Mouse (Mus musculus): ENCODE data around the gene Asic1.
"Not testable (repeated sequence)": the region's sequence is repeated elsewhere in the genome, so short reads cannot be mapped to it uniquely, and the experiment has no call there.

Asic1 gene

DNA sequence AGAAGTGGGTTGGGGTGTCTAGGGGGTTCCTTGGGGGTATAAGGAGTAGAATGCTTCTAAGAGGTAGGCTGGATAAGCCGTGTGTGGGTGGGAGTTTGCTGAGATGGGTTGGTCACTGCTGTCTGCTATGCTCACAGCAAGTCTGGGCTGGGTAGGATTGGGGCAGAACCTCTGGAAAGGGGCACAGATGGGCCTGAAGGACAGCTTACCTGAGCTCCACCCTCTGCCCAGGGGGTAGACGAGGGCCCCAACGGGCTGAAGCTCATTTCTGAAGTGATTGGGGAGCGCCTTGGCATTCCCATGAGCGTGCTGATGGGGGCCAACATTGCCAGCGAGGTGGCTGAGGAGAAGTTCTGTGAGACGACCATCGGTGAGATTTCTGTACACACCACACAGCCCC lies 49.7 kb downstream of the Asic1 start:
- no peak for DNase-seq (ENCODE audit: extremely low spot score)

DNA sequence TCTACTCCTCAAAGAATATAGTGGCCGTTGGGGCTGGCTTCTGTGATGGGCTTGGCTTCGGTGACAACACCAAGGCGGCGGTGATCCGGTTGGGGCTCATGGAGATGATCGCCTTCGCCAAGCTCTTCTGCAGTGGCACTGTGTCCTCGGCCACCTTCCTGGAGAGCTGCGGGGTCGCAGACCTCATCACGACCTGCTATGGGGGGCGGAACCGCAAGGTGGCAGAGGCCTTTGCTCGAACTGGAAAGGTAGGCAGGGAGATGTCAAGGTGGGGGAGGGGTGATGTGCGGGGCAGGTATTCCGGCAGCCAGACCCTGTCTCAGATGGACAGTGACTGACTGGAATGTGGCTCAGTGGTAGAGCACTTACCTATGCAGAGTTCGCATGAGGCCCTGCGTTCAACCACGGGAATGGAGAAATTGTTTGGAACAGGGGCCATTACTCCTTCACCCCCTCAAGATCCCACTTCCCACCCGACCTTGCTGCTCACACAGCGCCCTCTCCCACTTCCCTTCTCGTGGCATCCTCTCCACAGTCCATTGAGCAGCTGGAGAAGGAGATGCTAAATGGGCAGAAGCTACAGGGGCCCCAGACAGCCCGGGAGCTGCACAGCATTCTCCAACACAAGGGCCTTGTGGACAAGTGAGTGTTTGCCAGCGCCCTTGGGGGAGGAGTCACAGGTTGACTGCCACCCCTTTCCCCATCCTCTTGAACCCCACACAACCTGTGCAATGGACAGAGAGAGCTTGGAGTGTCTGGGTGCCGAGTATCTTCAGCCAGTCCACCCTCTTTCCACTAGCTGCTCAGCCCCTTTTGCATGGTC lies 52.0 kb downstream of the Asic1 start:
- DNase-seq (ENCODE audit: extremely low spot score) = no peak

DNA sequence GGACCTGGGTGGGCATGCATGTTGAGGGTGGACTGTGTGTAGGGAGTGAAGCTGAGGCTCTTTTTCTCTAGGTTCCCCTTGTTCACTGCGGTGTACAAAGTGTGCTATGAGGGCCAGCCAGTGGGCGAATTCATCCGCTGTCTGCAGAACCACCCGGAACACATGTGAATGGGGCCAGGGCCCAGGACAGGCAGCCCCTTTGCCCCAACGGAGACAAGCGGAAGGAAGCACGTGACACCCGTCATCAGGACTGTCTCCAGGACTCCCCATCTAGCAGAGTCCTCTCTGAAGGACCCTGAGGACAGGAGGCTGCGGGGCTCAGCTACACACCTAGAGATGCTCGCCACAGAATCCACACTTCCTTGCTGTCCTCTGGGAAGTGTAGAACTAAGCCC lies 52.9 kb downstream of the Asic1 start:
- DNase-seq (ENCODE audit: extremely low spot score) = no peak

DNA sequence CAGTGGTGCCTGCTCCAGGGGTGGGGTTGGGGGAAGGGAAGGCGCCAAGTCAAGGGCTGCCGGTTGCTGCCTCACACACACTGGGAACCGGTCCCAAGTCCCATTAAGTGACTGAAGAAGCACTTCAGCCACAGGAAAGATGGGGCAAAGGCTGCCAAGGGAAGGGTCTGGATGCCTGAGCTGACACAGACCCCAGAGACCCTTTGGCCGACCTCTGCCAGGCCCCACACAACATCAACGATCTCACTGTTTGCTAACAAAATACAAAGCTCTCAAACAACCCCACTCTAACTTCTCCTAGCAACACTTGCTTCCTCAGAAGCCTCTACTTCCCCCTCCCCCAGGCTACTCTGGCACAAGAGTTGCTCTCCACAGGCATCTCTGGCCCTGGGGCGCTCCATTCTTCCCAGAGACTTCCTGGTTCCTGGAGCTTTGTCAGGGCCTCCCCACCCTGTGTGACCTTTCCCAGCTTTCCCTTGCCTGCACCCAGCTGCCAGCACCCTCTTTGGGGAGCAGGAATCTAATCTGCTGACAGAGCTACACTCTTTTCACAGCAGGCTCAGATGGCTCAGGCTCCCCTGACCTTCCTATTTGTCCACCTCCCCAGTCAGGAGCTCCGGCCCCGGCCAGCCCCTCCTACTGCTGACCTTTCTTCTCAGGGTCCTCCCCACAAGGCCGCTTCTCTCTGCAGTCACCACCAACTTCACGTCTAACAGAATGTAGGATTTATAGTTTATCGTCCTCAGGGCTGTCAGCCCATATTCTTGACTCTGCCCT lies 53.5 kb downstream of the Asic1 start:
- peak; percentile 67 for DNase-seq (ENCODE audit: extremely low spot score)

DNA sequence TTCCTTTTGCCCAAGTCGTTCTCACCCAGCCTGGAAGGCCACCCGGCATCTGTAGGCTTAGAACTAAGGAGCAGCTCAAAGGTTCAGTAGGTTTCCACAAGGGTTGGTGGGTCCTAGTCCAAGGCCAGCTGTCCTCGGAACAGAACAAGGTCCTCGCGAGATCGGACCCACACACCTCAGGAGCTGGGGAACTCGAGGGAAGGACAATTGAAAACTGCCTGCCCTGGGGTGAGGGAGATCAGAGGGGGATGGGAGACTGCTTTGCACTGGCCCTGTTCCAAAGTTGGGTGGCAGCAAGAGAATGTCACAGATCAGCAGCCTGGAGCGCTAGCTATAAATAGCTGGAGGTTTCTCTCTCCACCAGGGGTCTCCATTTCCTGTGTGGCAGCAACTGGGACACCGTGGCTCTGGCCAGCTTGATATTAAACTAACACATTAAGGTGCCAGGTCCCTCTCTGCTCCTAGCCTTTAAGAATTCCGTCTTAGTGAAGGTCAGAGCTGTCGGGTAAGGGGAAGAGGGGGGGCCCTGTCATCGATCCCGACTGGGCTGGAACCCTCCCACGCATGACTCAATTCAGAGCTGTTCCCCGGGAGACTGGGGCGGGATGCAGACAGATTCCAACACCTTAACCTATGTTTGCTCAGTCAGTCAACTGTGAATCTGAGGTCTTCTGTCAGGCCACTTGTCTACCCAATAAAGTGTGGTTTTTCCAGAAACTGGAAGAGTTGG lies 54.3 kb downstream of the Asic1 start:
- DNase-seq (ENCODE audit: extremely low spot score) = peak; percentile 73

DNA sequence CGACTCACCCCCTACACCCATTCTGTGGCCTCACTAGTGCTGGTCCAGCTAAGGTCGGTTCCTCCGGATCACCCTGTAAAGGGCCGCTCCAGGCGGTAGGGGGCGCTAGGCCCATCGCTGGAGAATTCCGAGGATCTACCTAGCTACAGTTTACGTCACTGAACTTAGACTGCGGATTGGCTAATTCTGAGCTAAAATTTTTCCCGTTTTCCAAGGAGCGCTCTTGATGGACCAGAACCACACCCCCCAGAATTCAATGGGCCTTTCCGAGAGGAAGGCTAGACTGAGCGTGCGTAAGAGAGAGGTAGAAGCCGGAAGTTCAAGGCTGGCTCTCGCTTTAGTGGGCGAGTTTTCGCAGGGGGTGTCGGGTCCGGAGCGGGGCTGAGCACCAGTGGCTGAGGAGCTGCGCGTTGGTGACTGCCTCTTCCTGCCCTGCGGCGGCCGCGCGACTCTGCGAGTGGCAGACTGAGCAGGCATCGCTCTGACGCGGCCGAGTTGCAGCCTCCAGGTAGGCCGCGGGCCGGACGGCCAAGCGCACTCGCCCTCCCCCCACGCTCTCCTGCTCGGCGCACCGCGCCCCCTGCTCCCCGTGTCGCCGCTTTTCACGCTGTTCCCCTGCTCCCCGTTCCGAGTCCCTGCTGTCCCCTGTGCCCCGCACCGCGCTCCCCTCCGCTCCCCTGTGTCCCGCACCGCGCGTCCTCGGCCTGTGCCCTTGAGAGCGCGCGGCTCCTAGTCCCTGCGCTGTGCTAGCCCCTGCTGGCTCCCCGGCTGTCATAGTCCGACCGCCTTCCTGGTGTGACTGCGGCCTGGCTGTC lies 55.4 kb downstream of the Asic1 start, which contains the start of gene Cox14:
Gene Cox14 (plus strand): TSS at position 278 of the 815 bp plus-strand sequence.
- DNase-seq (ENCODE audit: extremely low spot score) = peak; percentile 97

DNA sequence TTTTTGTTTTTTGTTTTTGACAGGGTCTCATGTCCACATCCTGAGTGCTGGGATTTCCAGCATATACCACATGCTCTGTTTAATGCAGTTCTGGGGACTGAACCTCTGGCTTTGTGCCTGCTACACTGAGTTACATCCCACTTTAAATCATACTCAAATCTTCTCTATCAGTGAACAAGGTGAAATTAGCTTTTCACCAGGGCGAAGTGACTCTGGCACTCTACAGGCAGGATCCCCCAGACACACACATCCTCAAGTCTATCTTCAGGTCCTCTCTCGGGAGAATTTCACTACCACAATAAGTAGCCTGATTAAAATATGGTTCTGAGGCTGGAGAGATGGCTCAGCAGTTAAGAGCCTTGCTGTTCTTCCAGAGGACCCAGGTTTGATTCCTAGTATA lies 56.4 kb downstream of the Asic1 start:
- DNase-seq (ENCODE audit: extremely low spot score) = no peak

DNA sequence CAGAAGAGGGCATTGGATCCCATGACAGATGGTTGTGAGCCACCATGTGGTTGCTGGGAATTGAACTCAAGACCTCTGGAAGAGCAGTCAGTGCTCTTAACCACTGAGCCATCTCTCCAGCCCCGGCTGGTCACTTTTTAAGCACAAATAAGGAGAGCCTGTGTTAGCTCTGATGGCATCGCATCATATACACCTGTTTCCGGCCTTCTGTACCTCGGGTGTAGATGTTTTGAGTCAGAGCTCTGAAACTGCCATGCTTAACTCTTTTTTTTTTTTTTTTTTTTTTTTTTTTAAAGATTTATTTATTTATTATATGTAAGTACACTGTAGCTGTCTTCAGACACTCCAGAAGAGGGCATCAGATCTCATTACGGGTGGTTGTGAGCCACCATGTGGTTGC lies 56.9 kb downstream of the Asic1 start:
- DNase-seq (ENCODE audit: extremely low spot score) = not testable (repeated sequence)

DNA sequence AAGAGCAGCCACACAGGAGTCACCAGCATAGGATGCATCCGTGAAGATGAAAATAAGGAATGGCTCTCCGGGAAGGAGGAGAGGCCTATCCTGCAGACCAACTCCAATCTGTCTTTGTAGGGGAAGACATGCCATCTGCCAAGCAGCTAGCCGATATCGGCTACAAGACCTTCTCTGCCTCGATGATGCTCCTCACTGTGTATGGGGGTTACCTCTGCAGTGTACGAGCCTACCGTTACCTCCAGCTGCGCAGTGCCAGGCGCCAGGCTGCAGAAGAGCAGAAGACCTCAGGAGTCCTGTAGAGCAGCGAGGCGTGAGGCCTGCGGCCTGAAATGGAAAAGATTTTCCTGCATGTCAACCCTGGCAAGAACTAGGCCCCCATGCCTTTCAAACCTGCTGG lies 57.4 kb downstream of the Asic1 start:
- no peak for DNase-seq (ENCODE audit: extremely low spot score)

DNA sequence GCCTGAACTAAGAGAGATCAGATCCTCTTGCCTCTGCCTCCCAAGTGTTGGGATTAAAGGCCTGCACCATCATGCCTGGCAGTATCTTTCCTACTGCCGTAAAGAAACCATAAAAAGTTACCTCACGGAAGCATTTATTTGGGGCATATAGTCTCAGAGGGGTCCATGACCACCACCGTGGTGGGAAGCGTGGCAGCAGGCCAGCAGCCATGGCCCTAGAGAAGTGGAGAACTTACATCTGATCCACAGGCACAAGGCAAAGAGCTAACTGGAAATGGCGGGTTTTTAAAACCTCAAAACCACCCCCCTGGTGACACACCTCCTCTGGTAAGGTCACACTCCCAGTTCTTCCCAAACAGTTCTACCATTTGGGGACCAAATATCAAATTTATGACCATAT lies 58.0 kb downstream of the Asic1 start:
- DNase-seq (ENCODE audit: extremely low spot score) = no peak

DNA sequence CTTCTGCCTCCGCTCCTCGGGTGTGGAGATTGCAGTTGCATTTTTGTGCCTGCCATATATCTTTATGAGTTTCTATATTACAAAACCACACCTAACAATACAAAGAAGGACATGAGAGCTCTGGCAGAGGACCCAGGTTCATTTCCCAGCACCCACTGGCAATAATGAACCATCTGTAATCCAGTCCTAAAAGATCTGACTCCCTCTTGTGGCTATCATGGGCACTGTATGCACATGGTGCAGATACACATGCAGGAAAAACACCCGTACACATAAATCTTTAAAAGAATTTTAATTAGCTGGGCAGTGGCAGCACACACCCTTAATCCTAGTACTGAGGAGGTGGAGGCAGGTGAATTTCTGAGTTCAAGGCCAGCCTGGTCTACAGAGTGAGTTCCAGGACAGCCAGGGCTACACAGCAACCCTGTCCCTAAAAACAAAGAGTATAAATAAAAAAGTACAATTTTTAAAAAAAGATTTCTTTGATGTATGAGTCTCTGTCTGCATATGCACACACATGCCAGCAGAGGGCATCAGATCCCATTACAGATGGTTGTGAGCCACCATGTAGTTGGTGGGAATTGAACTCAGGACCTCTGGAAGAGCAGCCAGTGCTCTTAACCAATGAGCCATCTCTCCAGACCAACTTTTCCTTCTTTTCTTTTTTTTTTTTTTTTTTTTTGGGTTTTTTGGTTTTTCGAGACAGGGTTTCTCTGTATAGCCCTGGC lies 59.1 kb downstream of the Asic1 start:
- no peak for DNase-seq (ENCODE audit: extremely low spot score)

DNA sequence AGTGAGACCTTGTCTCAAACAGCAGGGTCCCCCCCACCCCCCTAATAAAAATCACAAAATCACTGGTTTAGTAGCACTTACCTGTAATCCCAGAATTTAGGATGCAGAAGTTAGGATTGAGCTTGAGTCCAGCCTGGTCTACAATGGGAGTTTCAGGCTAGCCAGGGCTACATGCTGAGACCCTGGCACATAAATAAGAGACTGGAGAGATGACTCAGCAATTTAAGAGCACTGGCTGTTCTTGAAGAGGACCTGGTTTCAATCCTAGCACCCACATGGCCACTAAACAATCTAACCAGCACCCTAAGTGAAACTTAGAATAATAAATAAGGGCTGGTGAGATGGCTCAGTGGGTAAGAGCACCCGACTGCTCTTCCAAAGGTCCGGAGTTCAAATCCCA lies 61.0 kb downstream of the Asic1 start:
- DNase-seq (ENCODE audit: extremely low spot score) = no peak

DNA sequence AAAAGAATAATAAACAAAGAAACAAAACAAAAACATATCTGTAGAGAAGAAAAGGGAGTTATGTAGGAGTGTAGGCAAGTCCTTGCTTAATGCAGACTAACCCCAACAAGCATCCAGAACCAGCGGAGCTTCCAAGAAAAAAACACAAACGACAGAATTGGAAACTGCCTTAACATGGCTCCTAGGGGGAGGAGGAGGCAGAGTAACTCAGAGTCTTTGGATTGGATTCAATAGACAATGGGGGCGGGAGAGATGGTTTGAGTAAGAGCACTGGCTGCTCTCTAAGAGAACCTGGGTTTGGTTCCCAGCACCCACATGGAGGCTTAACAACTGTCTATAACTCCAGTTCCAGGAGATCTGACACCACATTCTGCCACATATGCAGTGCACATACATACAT lies 61.5 kb downstream of the Asic1 start:
- DNase-seq (ENCODE audit: extremely low spot score) = no peak

DNA sequence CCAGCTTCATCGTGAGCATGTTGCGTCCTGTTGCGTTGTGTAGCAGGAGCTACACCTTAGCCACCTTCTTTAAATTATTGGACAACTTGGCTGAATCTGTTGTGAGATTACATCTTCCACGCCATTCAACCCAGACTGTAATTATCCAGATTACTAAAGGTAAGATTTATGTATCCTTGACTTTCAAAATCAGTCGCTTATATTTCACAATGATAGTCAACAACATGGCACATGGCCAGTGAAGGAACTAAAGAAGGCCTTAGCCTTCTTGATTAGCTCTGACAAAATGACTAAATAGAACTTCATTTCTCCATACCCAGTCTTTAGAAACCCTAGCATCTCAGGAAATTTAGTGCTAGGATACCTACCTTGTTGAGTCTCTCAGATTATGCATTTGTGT lies 63.0 kb downstream of the Asic1 start:
- DNase-seq (ENCODE audit: extremely low spot score) = no peak

DNA sequence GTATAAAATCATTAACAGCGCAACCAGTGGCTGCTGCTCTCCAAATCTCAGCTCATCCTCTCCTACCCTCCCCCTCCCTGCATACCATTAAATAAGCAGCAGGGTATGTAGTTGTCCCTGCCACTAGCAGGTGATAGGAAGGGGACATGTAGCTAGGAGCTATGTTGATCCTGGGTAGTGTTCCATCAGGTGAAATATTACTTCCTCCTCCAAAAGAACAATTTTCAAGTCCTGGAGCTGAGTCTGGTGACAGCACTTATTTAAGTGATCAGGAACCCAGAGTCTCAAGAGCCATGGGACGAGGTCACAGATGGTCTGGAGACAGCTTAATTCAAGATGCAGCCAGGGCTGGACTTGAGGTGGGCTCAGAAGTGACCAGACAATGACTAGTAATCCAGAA lies 65.5 kb downstream of the Asic1 start:
- no peak for DNase-seq (ENCODE audit: extremely low spot score)

DNA sequence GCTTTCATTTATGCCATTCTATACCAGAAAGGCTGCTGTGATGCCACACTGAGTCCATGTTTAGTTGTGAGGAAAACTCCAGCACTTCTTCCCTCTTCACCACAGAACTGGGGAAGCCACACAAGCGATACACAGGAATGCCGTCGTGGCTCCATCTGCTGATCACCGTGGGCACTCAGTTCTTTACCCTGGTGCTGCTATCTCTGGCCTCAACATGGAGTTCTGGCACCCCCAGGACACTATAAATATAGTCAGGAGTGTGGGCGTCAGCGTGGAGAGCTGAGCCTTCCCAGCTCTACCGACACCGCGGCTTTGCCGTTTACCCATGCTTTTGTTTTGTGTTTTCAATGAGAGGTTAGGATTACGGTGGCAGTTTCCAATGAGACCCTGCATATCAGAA lies 66.5 kb downstream of the Asic1 start:
- no peak for DNase-seq (ENCODE audit: extremely low spot score)

DNA sequence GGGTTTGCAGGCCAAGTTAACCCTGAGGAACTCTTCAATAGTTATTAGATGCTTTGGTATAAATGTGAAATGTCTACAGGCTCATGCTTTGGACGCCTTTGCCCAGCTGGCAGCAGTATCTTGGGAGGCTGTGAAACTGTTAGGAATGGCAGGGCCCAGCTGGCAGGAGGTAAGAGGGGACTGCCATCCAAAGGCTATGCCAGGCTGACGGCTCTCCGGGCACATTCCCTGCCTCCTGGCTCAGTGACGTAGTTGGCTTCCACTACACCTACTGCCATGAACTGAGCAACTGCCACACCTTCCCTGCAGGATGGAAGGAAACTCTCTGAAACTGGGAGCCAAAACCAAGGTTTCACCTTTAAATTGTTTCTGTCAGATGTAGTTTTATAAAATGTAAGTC lies 70.1 kb downstream of the Asic1 start:
- DNase-seq (ENCODE audit: extremely low spot score) = no peak

Data from embryo, embryonic 9.5 days (tissue).